Mouse (Mus musculus) heart, postnatal 36 days (tissue): ENCODE measurements at regions not wholly inside any gene's neighbourhood (a gene's known extent, or its start where the extent isn't known, plus 50 kb on each side); places are given as distances from the start of the nearest gene placed in this dataset.

Source experiments
- DNase-seq, 2 experiments: peaks; one replicate each; pipeline ENCODE4 v3.0.0; 2021 to 2022
- intact Hi-C: fragments of 180-260 bp; cut with DNase I; formaldehyde crosslinking; loops from one replicate; pipeline ENCODE4 v1.15.1; 2025

GRCm38 (mm10) chr13:57216161-57216560 lies 320.4 kb upstream of the Trpc7 start:
- intact Hi-C loops: no loop called here
- no peak for DNase-seq

DNA sequence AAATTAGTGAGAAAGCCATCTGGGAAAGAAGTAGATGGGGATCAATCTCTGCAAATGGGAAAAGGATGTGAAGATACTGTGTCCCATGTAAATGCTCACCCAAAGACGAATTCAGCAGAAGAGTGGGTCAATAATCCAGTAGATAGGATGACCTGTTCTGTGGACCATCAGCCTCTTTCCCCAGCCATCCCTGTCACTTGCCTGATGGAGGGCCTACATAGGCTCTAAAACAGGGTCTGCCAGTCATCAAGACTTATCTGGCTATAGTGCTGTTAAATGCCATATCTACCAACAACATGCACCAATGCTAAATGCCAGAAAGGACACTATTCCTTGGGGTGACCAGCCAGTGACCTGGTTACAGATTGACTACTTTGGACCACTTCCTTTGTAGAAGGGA lies 316.5 kb upstream of the Trpc7 start:
- intact Hi-C loops: no loop called here
- DNase-seq: no peak

DNA sequence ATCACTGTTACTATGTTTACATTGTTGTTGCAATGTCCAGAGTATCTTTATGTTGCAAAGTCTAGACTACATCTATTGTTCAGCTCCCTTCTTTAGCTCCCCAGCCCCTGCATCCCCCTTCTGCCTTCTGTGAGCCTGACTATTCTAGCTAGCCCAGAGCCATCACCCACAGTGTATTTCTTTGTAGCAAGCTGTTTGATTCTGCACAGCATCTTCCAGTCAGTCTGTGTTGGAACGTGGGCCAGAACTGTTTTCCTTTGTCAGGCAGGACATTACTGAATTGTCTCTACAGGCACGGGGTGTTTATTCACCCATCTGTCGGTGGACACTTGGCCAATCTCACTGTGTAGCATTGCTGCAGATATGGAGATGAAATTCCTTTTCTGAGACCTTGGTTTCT lies 295.4 kb upstream of the Trpc7 start:
- DNase-seq: no peak

GRCm38 (mm10) chr13:57189246-57189645 lies 293.5 kb upstream of the Trpc7 start:
- DNase-seq: no peak
- intact Hi-C loops: no loop called here

More for the DNA sequence above, 295.4 kb upstream of the Trpc7 start:
- intact Hi-C loops: no loop called here

DNA sequence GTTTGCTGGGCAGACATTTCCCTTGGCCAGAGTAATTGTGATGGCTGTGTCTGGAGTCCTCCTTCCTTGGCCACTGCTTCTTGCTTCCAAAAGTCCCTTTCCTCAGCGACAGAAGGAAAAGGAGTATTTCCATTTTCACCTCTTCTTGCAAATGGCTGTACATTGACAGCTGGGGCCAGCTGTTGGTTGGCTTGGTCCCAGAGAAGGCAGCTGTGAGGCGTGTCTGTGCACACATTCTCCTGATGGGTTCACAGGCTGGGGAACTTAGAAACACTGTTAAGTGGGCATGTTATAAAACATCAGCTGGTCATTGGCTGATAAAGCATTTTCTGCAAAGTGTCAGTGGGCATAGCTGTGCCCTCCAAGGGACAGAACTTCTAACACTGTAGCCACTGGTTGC lies 290.4 kb upstream of the Trpc7 start:
- DNase-seq: peak; percentile 60 to 66
- intact Hi-C loops: no loop called here

- no peak for DNase-seq
- intact Hi-C loops: no loop called here
Observed at GRCm38 (mm10) chr13:57170180-57170579, 274.4 kb upstream of the Trpc7 start.

- intact Hi-C loops: no loop called here
- no peak for DNase-seq
Observed at GRCm38 (mm10) chr13:57169621-57170020, 273.8 kb upstream of the Trpc7 start.

- no peak for DNase-seq
- intact Hi-C loops: no loop called here
Observed at GRCm38 (mm10) chr13:57165367-57165766, 269.6 kb upstream of the Trpc7 start.

GRCm38 (mm10) chr13:57152787-57153186 lies 257.0 kb upstream of the Trpc7 start:
- no peak for DNase-seq
- intact Hi-C loops: no loop called here

DNA sequence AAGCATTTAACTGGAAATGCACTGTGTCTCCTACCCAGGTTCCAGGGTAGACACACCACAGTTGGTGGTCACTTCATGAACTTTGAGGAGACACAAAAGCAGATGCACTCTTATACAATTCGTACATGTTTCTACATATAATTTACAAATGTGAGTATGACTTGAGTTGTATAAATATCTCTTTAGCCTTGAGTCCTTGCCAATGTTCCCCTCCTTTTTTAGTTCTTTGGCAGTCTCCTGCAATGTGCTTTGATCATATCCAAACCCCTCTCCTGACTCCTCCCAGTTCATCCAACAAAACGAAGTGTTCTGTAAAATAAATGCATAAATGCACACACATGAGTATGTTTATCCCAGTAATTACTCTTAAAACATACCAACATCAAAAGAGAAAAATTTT lies 251.8 kb upstream of the Trpc7 start:
- intact Hi-C loops: no loop called here

GRCm38 (mm10) chr13:57146708-57147107 lies 250.9 kb upstream of the Trpc7 start:
- intact Hi-C loops: no loop called here

More for the DNA sequence above, 251.8 kb upstream of the Trpc7 start:
- DNase-seq: no peak

GRCm38 (mm10) chr13:57145782-57146181 lies 250.0 kb upstream of the Trpc7 start:
- DNase-seq: no peak
- intact Hi-C loops: no loop called here

More at GRCm38 (mm10) chr13:57146708-57147107, 250.9 kb upstream of the Trpc7 start:
- DNase-seq: no peak

GRCm38 (mm10) chr13:57142851-57143250 lies 247.1 kb upstream of the Trpc7 start:
- no peak for DNase-seq
- intact Hi-C loops: no loop called here

DNA sequence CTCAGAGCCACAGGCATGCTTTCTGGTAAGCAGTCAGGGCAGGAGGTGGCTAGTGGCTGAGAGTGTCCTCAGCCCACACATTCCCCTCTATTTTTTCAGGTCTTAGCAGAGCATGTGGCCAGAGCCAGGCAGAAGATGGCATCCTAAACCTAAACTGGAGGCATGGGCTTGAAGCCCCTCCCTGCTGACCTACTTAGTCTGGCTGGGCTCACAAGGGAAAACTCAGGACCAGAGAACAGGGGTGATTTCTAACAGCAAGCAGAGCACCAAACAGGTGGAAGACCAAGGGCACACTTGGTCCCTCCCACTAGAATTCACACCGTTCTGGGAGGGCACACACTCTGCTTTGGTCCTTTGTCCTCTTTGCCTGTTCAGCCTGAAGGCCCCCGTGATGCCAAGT lies 246.6 kb upstream of the Trpc7 start:
- intact Hi-C loops: no loop called here
- DNase-seq: no peak

DNA sequence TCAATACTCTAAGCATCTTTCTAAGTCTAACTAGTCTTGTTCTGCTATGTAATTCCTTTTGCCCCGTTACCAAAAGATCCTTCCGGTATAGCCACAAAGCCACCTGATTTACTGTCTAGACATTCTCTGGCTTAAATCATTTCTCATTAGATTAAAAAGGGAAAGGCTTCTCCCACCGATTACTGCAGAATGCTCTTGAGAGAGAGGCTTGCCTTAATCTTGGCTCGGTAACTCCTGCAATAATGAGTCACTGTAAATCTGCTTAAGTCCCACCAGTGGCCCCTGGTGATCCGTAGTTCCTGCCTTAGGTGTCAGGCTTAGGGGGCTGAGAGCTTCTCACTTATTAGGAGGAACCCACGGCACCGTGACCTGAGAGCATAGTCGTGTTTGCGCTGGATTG lies 220.1 kb upstream of the Trpc7 start:
- intact Hi-C loops: no loop called here
- no peak for DNase-seq

- intact Hi-C loops: no loop called here
- DNase-seq: no peak
Observed at GRCm38 (mm10) chr13:57107956-57108355, 212.2 kb upstream of the Trpc7 start.

- DNase-seq: no peak
- intact Hi-C loops: no loop called here
Observed at GRCm38 (mm10) chr13:57099601-57100000, 203.8 kb upstream of the Trpc7 start.

DNA sequence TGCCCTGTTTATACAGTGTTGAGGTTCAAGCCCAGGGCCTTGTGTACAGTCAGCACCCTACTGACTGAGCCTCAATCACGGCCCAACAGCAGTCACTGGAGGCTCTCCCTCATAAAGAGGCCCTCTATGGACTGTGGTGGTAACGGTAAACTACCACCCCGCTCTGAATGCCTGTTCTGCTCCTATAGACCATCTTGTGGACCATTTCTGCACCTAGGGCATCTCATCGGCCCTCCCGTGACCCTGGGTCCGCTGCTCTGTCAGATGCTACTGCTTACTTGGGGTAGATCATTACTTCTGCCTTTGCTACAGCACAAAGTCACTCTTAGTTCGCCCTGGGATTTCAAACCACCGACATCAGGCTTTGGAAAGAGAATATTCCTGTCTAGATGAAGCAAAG lies 196.1 kb upstream of the Trpc7 start:
- intact Hi-C loops: no loop called here

DNA sequence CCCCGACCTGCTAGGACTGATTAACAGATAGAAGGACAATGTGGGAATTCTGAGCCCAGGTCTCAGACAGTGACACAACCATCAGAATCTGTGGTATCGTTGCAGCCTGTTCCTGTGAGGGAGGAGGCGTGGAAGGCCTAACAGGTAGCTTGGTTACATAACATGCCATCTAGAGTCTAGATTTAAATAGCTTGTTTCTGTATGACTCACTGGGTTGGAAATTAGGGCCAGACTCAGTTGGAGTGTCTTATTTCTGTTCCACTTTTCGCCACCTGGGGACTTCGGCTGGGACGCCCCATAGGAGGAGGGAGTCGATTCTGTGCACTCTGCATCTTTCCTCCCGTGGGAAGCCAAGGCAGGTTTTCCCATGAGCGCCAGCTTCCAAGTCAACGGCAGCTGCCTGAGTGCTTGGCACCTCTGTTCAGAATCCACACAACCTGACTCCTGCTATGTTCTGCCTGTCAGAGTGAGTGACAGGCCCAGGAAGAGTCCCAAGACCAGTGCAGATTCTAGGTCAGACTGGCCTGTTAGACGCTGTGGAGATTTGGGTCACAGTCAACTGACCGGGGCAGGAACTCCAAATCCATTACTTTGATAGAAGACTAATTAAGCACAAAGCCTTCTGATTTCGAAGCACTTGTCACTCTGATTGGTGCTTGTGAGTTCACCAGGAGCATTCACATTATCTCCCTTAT lies 193.7 kb upstream of the Trpc7 start:
- intact Hi-C loops: no loop called here
- DNase-seq: no peak

More for the DNA sequence above, 196.1 kb upstream of the Trpc7 start:
- no peak for DNase-seq

GRCm38 (mm10) chr13:57087966-57088365 lies 192.2 kb upstream of the Trpc7 start:
- DNase-seq: no peak
- intact Hi-C loops: no loop called here

DNA sequence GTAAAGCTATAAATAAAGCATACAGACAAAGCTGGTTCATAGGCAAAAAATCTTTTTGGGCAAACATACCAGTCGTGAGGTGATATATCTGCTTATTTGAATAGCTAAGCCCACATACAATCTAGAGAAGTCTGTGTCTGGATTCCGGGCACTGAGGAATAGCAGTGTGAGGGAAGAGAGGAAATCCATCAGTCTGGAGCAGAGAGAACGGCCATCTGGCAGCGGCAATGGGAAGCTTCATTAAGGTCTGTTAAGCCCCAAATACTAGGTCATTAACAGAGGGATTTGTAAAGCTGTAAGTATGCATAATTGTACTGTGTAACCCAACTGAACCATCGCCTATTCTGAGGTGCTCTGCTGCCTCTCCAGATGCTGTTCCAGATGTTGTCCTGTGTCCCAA lies 191.6 kb upstream of the Trpc7 start:
- no peak for DNase-seq
- intact Hi-C loops: no loop called here

GRCm38 (mm10) chr13:57083751-57084150 lies 188.0 kb upstream of the Trpc7 start:
- intact Hi-C loops: no loop called here
- no peak for DNase-seq

GRCm38 (mm10) chr13:57070479-57070878 lies 174.7 kb upstream of the Trpc7 start:
- intact Hi-C loops: no loop called here
- DNase-seq: no peak
